Mouse (Mus musculus) heart, embryonic 12.5 days (tissue): ENCODE measurements around the gene Efcab5. TPM values are rescaled to one million over a fixed set of nuclear protein-coding genes. Genes with fewer than 3 reads are reported as not detected.
A peak's percentile ranks its signal among the peaks of the same experiment; 100 is the strongest.

Source experiments
- ATAC-seq: fragments of 200-750 bp; cut with Nextera tagmentation; 2 replicates; pipeline ENCODE4 v1.8.0; 2017; ENCODE audit warnings: moderate TSS enrichment, moderate library complexity; ENCODE audit not compliant: insufficient number of reproducible peaks, low FRiP score
- H3K27ac ChIP-seq: fragments of 300-500 bp; sonication (generic); 2 replicates; pipeline ENCODE4 v1.5.1; 2016; ENCODE audit warnings: mild to moderate bottlenecking, moderate library complexity; ENCODE audit not compliant: poor library complexity, severe bottlenecking
- H3K27me3 ChIP-seq: fragments of 300-500 bp; sonication (generic); replicated peaks from 2 replicates; pipeline ENCODE4 v1.6.1; 2016; ENCODE audit warnings: mild to moderate bottlenecking, moderate library complexity
- H3K36me3 ChIP-seq: fragments of 300-500 bp; sonication (generic); 2 replicates; pipeline ENCODE4 v1.6.1; 2016; ENCODE audit warnings: mild to moderate bottlenecking, moderate library complexity
- H3K4me1 ChIP-seq: fragments of 300-500 bp; sonication (generic); replicated peaks from 2 replicates; pipeline ENCODE4 v1.6.1; 2016; ENCODE audit warnings: mild to moderate bottlenecking
- H3K4me2 ChIP-seq: fragments of 300-500 bp; sonication (generic); 2 replicates; pipeline ENCODE4 v1.6.1; 2016; ENCODE audit warnings: mild to moderate bottlenecking, moderate library complexity
- H3K4me3 ChIP-seq: fragments of 300-500 bp; sonication (generic); 2 replicates; pipeline ENCODE4 v1.5.1; 2016; ENCODE audit warnings: mild to moderate bottlenecking
- H3K9ac ChIP-seq: fragments of 300-500 bp; sonication (generic); 2 replicates; pipeline ENCODE4 v1.6.1; 2016; ENCODE audit warnings: mild to moderate bottlenecking, moderate library complexity
- H3K9me3 ChIP-seq: fragments of 300-500 bp; sonication (generic); replicated peaks from 2 replicates; pipeline ENCODE4 v1.6.1; 2016; ENCODE audit warnings: mild to moderate bottlenecking, moderate library complexity
- WGBS: fragments of 180-500 bp; shearing (Covaris S2); methylation state at CpG from one replicate; pipeline ENCODE4 v1.1.7; 2016; 5-methylcytosine and 5-hydroxymethylcytosine counted together
- polyA plus RNA-seq: library from polyadenylated mRNA; unstranded; fragments of >200 nt; fragmentation: Nextera tagmentation; extraction: Ambion mirVana; gene quantifications from 2 replicates; pipeline ENCODE4 v1.2.1, GENCODE M21; 2016

The Efcab5 gene
- polyA plus RNA-seq, 1 experiment from 2014 or later, result 0.11 TPM

DNA sequence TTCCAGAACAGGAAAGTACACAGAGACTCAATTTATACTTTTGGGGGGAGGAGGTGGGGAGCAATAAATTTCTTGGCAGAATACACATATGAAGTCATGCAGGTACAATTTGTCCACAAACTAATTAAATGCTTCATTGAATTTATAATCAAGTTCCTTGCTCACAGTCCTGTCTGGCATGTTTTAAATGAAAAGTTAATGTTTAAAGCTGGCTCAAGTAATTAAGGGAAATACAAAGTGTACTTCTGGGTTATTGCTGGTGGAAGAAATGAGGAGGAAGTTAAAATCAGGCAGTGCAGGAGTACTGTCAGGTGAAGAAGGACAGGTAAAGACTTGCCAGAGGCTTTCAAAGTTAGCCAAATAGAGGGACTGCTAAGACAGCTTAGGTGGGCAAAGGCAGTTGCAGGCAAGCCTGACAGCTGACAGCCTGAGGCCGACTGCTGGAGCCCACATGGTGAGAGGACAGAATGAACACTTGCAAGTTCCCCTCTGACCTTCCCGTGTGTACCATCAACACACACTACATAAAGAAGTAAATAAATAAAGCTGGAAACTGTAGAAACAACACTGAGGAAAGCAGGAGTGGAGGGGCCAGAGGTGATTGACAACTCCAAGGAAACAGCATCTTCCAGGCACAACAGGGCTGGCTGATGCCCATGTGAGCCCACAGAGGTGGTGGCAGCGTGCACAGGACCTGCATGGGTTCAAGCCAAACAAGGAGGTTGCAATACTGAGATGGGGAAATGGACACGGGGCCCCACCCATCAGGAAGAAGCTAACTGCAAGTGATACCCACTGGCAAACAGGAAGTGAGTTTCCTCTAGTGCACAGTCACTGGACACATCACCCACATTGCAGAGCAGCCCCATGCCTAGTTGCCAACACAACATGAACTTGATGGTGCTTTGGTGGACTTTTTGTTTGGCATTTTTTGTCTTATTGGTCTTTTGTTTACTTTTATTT lies 7.7 kb upstream of the Efcab5 start:
- no peaks in the 10 kb centered on the region for H3K36me3 ChIP-seq
- H3K4me3 ChIP-seq, result no peak overlapping the region
- ATAC-seq, result no peak
- H3K9ac ChIP-seq, result no peak overlapping the region
- peaks cover 22% of the 10 kb centered on the region for H3K4me1 ChIP-seq
- H3K27ac ChIP-seq, result peak overlapping the region; percentile 60
- no peaks in the 10 kb centered on the region for H3K27me3 ChIP-seq
- WGBS, result 38% methylated on average over 4 of the region's 4 CpGs
- no peak overlapping the region for H3K4me2 ChIP-seq
- no peaks in the 10 kb centered on the region for H3K9me3 ChIP-seq

DNA sequence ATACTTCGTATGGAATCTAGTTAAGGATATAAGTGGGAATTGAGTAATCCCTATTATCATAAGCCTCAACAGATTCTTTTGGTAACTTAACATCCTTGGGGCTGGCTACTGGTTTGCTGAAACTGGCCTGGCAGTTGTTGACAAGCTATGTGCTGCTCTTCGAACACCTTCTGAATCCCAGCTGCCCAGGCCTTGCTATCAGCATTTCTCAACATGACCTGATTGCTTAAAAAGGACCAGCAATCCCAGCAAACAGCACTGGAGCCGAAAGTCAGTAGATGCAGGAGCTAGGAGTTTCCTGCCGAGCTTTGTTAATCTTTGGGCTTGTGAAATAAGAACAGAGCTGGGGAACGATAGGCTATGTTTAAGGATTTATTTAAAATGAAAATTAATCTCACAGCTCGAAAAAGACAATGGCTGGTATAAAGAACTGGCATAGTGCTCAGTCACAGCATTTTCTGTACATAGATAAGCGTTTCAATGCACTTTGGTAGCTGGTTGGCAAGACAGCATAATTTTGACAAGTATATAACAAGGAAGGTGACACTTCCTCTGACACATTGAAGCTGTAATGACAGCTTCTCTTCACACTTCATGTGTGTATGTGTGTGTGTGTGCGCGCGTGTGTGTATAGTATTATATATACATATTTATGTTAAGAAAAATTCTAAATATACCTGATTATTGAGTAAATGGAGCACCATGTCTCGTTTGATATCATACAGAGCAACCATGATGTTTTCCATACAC lies 6.8 kb upstream of the Efcab5 start:
- H3K4me3 ChIP-seq, result no peak overlapping the region
- H3K27me3 ChIP-seq, result no peaks in the 10 kb centered on the region
- H3K27ac ChIP-seq, result peak overlapping the region; percentile 60
- 49% methylated on average over 11 of the region's 11 CpGs for WGBS
- H3K36me3 ChIP-seq, result no peaks in the 10 kb centered on the region
- H3K4me1 ChIP-seq, result peaks cover 22% of the 10 kb centered on the region
- ATAC-seq, result no peak
- H3K4me2 ChIP-seq, result peak overlapping the region; percentile 31; the same call in 1 of the 2 replicates
- H3K9ac ChIP-seq, result no peak overlapping the region
- H3K9me3 ChIP-seq, result no peaks in the 10 kb centered on the region

DNA sequence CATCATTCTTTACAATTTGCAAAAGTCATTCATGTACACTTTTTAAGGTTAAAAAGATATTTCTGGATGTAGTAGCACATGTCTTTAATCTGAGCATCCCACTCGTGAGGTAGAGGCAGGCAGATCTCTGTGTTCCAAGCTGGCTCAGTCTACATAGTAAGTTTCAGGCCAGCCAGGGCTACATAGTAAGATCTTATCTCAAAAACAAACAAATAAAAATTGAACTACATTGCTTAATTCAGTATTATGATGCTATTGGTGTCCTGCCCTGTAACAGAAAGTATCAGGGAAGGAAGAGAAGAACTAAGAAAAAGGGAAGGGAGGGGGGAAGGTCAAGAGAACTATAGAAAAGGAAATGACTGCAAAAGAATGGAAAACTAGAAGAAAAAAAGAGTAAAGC lies 6.0 kb upstream of the Efcab5 start:
- no peaks in the 10 kb centered on the region for H3K27me3 ChIP-seq
- ATAC-seq, result no peak
- peak overlapping the region; percentile 60 for H3K27ac ChIP-seq
- H3K36me3 ChIP-seq, result no peaks in the 10 kb centered on the region
- 70% methylated on average over 1 of the region's 1 CpGs for WGBS
- no peak overlapping the region for H3K4me2 ChIP-seq
- no peak overlapping the region for H3K4me3 ChIP-seq
- H3K9me3 ChIP-seq, result no peaks in the 10 kb centered on the region
- no peak overlapping the region for H3K9ac ChIP-seq
- H3K4me1 ChIP-seq, result peaks cover 22% of the 10 kb centered on the region

DNA sequence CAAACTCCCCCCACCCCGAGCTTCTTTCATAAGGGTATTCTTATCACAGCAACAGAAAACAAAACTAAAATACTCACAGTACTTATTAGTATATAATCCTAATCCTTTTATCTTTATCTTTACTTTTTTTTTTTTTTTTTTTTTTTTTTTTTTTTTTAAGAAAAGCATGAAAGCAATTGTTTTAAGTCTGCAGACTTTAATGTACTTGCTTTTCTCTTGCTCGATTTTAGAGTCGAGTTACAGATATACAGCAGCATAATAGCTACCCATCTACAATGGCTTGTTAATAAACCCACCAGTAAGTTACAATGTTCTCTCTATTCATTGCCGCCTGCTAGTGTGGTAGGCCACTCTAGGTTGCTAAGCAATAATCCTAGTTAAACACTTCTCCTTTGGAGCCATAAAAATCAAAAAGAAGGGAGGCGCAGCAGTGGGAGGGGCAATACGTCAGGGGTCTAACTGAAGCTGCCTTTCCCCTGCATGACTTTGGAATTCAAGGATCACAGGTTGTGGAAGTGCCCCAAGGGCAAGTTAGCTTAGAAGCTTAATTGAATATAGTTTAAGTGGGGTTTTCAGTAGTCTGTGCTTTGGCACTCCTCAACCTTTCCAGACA lies 5.3 kb upstream of the Efcab5 start:
- no peaks in the 10 kb centered on the region for H3K36me3 ChIP-seq
- no peak for ATAC-seq
- H3K9ac ChIP-seq, result no peak overlapping the region
- 53% methylated on average over 6 of the region's 6 CpGs for WGBS
- H3K4me1 ChIP-seq, result peaks cover 22% of the 10 kb centered on the region
- H3K4me2 ChIP-seq, result 0 out of 2 replicates have a peak overlapping the region, but pooled peaks have one; percentile 6
- H3K4me3 ChIP-seq, result no peak overlapping the region
- no peak overlapping the region for H3K27ac ChIP-seq
- H3K9me3 ChIP-seq, result no peaks in the 10 kb centered on the region
- no peaks in the 10 kb centered on the region for H3K27me3 ChIP-seq

DNA sequence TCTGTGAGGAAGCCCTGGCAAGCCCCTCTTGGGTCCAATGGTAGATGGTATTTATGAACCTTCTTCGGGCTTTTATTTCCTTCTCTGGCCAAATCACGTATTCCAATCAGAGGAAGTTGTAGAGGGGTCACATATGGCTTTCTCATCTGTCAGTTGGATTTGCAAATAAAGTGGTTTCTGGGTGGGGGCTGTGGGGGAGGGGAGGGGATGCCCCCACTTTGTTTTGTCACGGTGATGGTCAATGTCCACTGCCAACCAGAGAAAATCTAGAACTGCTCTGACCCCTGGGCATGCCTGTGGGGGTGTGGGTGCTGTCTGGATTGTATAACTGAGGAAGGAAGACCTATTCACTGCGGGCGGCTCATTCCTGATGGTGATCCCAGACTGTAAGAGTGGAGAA lies 4.6 kb upstream of the Efcab5 start:
- WGBS, result 76% methylated on average over 5 of the region's 5 CpGs
- H3K36me3 ChIP-seq, result no peaks in the 10 kb centered on the region
- peaks cover 22% of the 10 kb centered on the region for H3K4me1 ChIP-seq
- no peak for ATAC-seq
- no peak overlapping the region for H3K9ac ChIP-seq
- no peak overlapping the region for H3K4me2 ChIP-seq
- no peak overlapping the region for H3K27ac ChIP-seq
- H3K9me3 ChIP-seq, result no peaks in the 10 kb centered on the region
- no peaks in the 10 kb centered on the region for H3K27me3 ChIP-seq
- H3K4me3 ChIP-seq, result no peak overlapping the region

DNA sequence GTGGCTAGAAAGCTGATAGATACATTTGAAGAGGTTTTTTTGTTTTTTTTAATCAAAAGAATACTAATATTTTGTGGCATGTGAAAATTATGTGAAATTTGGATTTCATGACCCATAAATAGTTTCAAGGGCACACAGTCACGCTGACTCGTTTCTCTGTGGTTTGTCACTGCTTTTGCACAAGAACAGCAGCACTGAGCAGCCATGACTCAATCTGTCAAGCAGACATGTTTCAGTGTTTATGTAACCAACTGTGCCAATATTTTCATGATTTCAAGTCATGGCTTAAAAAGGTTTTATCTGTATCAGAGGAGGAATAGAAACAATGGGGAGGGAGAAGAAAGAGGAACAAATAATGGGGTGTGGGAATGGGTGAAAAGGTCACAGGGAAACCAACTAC lies 3.8 kb downstream of the Efcab5 start:
- Histone ChIP-seq H3K4me3 (no peak overlapping the region), H3K27ac (no peak overlapping the region), H3K9me3 (no peaks in the 10 kb centered on the region), H3K27me3 (no peaks in the 10 kb centered on the region), H3K36me3 (no peaks in the 10 kb centered on the region), H3K9ac (no peak overlapping the region), H3K4me2 (no peak overlapping the region), H3K4me1 (0 out of 2 replicates have a peak, but pooled peaks cover 7% of the 10 kb centered on the region)
- WGBS, result 42% methylated on average over 2 of the region's 2 CpGs
- ATAC-seq, result no peak

DNA sequence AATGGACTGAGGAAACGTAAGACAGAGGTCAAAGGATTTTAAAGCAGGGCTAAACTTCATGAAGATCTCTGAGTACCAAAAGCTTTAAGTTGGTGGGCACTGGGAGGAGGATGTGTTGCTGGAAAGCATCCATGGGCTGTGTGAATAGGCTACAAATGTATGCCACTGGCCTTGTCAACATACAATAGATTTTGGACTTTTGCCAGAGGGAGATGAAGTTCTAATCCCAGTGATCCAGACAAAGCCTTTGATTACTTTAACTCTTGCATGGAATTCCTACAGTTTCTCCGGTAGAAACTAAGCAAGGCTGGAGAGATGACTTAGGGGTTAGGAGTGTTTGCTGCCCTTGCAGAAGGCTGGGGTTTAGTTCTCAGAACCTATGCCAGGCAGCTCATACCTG lies 6.2 kb downstream of the Efcab5 start:
- no peak overlapping the region for H3K9ac ChIP-seq
- H3K27ac ChIP-seq, result no peak overlapping the region
- 0 out of 2 replicates have a peak, but pooled peaks cover 7% of the 10 kb centered on the region for H3K4me1 ChIP-seq
- WGBS, result 54% methylated on average over 2 of the region's 2 CpGs
- H3K4me3 ChIP-seq, result no peak overlapping the region
- no peak for ATAC-seq
- no peaks in the 10 kb centered on the region for H3K27me3 ChIP-seq
- H3K9me3 ChIP-seq, result no peaks in the 10 kb centered on the region
- H3K4me2 ChIP-seq, result no peak overlapping the region
- no peaks in the 10 kb centered on the region for H3K36me3 ChIP-seq

DNA sequence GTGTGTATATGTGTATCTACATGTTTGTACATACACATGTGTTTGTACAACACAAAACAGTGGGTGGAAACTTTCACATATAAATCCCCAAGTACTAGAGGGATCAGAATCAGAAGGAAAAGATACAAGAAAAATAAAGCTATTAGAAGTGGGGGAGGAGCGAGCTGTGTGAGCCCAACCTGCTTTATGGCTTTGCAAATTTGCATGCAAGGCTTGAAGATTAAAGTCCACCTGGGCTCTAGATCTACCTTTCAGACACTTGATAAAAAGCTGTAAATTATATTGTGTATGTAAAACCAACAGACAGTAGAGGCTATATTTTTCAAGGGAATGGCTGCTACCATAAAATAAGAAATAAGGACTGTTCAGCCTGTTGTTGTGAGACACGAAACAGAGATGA lies 6.7 kb downstream of the Efcab5 start:
- H3K4me1 ChIP-seq, result 0 out of 2 replicates have a peak, but pooled peaks cover 7% of the 10 kb centered on the region
- ATAC-seq, result no peak
- no peaks in the 10 kb centered on the region for H3K27me3 ChIP-seq
- H3K9me3 ChIP-seq, result no peaks in the 10 kb centered on the region
- no peak overlapping the region for H3K4me3 ChIP-seq
- no peak overlapping the region for H3K27ac ChIP-seq
- H3K9ac ChIP-seq, result no peak overlapping the region
- WGBS, result 79% methylated on average over 2 of the region's 2 CpGs
- H3K4me2 ChIP-seq, result no peak overlapping the region
- H3K36me3 ChIP-seq, result no peaks in the 10 kb centered on the region

DNA sequence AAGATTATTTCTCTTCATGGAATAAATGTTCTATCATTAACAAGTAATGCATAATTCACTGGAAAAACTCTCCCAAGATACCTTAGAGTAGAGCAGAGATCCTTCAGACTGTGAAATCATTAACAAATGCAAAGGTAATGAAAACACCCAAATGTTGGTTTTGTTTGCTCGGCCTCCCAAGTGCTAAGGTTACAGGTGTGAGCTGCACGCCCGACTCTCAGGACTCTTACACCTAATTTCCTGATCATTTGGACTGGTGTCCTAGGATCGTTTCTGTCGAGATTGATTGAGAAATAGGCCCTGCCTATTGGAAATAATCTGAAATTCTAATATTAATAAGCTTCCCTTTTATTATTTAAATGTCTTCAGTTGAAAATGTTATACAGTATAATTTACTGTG lies 7.2 kb downstream of the Efcab5 start:
- Histone ChIP-seq H3K27ac (no peak overlapping the region), H3K36me3 (no peaks in the 10 kb centered on the region), H3K27me3 (no peaks in the 10 kb centered on the region), H3K9me3 (no peaks in the 10 kb centered on the region), H3K4me3 (no peak overlapping the region), H3K4me2 (no peak overlapping the region), H3K9ac (no peak overlapping the region), H3K4me1 (0 out of 2 replicates have a peak, but pooled peaks cover 7% of the 10 kb centered on the region)
- 71% methylated on average over 5 of the region's 5 CpGs for WGBS
- ATAC-seq, result no peak

DNA sequence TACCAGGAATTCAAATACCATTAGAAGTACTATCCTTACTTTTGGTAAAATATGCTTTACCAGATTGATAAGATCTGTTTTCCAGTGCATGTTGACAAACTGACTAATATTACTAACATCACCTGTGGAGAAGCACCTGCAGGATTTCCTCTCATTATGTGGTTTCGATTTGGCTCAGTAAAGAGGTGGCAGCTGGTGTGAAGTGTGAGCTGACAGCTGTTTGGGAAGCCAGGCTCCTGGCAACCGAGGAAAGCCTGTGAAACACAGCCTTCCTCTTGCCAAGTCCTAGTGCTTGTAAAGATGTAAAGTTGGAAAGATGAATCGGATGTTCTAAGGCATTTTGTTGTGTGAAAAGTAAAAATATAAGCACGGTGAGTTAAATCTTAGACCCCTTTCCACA lies 7.9 kb downstream of the Efcab5 start:
- Histone ChIP-seq H3K9ac (no peak overlapping the region), H3K4me1 (0 out of 2 replicates have a peak, but pooled peaks cover 7% of the 10 kb centered on the region), H3K27ac (no peak overlapping the region), H3K27me3 (no peaks in the 10 kb centered on the region), H3K4me2 (no peak overlapping the region), H3K4me3 (no peak overlapping the region), H3K9me3 (no peaks in the 10 kb centered on the region), H3K36me3 (no peaks in the 10 kb centered on the region)
- WGBS, result 42% methylated on average over 4 of the region's 4 CpGs
- no peak for ATAC-seq

DNA sequence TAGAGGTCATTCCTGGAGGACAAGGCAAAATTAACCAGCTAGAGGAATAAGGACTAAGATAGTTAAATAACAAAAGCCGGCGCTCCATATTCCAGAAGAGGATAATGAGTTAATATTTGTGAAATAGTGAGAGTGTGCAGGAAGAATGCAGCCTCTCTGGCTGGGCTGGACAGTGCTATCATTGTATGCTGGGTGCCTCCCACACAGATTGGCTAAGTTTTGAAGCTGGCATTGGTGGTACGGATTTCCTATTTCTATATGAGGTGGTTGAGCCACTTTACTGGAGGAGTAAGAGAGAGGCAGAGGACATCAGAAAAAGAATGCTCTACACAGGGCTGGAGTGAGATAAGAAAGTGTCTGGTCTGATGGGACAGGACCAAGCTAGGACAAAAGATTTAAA lies 9.0 kb downstream of the Efcab5 start:
- 66% methylated on average over 3 of the region's 3 CpGs for WGBS
- no peak for ATAC-seq

More for the DNA sequence above, 9.0 kb downstream of the Efcab5 start:
- Histone ChIP-seq H3K9ac (no peak overlapping the region), H3K27ac (no peak overlapping the region), H3K36me3 (no peaks in the 10 kb centered on the region), H3K4me2 (no peak overlapping the region), H3K4me1 (0 out of 2 replicates have a peak, but pooled peaks cover 7% of the 10 kb centered on the region), H3K4me3 (no peak overlapping the region), H3K27me3 (no peaks in the 10 kb centered on the region), H3K9me3 (no peaks in the 10 kb centered on the region)
